Mouse (Mus musculus): ENCODE measurements around the gene Mrpl33. TPM values are rescaled to one million over a fixed set of nuclear protein-coding genes. Genes with fewer than 3 reads are reported as not detected.
A peak's percentile ranks its signal among the peaks of the same experiment; 100 is the strongest.

The Mrpl33 gene
- total and polyA plus RNA-seq, 3 experiments, result 5.0 to 172 (median 102) TPM

DNA sequence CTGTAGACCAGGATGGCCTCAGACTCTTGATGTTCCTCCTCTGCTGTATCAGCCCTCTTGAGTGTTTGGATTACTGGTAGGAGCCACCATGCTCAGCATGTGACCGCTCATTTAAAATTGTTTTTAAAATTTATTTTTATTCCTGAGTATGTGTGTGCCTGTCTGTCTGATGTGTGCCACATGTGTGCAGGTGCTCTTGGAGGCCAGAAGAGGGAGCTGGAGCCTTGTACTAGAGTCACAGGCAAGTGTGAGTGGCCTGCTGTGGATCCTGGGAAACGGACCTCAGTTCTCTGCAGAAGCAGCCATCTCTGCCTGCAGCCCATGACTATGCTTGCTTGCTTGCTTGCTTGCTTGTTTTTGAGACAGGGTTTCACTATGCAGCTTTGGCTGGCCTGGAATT is 2.4 kb downstream of the Mrpl33 start:
- DNase-seq (ENCODE audit: low spot score), result no peak
- no peak for ATAC-seq (ENCODE audit: extremely low read depth, insufficient number of reproducible peaks, low FRiP score, poor library complexity, severe bottlenecking)

DNA sequence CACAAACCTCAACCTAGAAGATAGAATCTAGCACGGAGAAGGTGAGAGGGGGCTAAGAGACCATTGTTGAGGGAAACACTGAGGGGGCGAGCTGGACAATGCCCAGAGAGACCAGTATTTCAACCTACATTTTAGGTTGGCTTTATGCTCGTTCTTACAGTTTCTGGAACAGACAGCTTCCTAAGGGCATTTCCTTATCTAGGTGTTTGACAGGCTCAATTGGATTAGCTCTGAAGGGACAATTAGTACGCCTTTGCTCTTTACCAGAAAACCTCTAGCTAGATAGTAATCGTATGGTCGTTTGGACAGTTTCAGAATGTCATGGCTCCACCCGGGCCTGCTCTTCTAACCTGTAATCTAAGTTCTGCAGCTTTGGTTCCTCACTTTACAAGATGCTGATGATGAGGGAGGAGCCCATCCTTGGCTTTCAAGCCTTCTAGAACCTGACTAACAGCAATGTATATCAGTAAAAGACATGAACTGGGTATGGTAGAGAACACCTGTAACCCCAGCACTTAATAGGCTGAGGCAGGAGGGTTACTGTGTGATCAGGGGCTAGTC is 4.5 kb downstream of the Mrpl33 start:
- peaks cover 32% of the 10 kb centered on the region for H3K36me3 ChIP-seq (replicated peaks)
- DNase-seq (ENCODE audit: low spot score), result no peak
- no peaks in the 10 kb centered on the region for H3K9me3 ChIP-seq (replicated peaks)
- TF ChIP-seq GATA2 (IDR thresholded peaks at IDR 0.05; ENCODE audit: borderline replicate concordance, low read depth, low read length), result no peak
- TF ChIP-seq TAL1 (conservative IDR thresholded peaks at IDR 0.05; ENCODE audit: low read depth, low read length), result no peak
- TF ChIP-seq POLR2AphosphoS5 (IDR thresholded peaks at IDR 0.05; ENCODE audit: insufficient replicate concordance, low read depth, low read length), result no peak
- no peak for TF ChIP-seq GATA1 (IDR thresholded peaks at IDR 0.05; ENCODE audit: borderline replicate concordance, low read length)
- TF ChIP-seq CTCF (IDR thresholded peaks at IDR 0.05; ENCODE audit: low read depth, low read length), result no peak
- peaks cover 42% of the 10 kb centered on the region for H3K4me1 ChIP-seq (ENCODE audit: insufficient read depth, low read depth, low read length)
- no peak overlapping the region for H3K4me3 ChIP-seq (ENCODE audit: low read depth, low read length)
- H3K27me3 ChIP-seq (ENCODE audit: insufficient read depth, low read length), result no peaks in the 10 kb centered on the region; the same call in 1 of the 2 replicates
- ATAC-seq (ENCODE audit: extremely low read depth, insufficient number of reproducible peaks, low FRiP score, poor library complexity, severe bottlenecking), result no peak

More for the DNA sequence above, 2.4 kb downstream of the Mrpl33 start:
- Histone ChIP-seq H3K4me1 (ENCODE audit: insufficient read depth, low read depth, low read length) (peaks cover 47% of the 10 kb centered on the region), H3K9me3 (replicated peaks) (no peaks in the 10 kb centered on the region), H3K4me3 (ENCODE audit: low read depth, low read length) (no peak overlapping the region), H3K27me3 (ENCODE audit: insufficient read depth, low read length) (no peaks in the 10 kb centered on the region; the same call in 1 of the 2 replicates), H3K36me3 (replicated peaks) (peaks cover 25% of the 10 kb centered on the region)
- TF ChIP-seq GATA2 (IDR thresholded peaks at IDR 0.05; ENCODE audit: borderline replicate concordance, low read depth, low read length), result no peak
- no peak for TF ChIP-seq CTCF (IDR thresholded peaks at IDR 0.05; ENCODE audit: low read depth, low read length)
- no peak for TF ChIP-seq POLR2AphosphoS5 (IDR thresholded peaks at IDR 0.05; ENCODE audit: insufficient replicate concordance, low read depth, low read length)
- no peak for TF ChIP-seq GATA1 (IDR thresholded peaks at IDR 0.05; ENCODE audit: borderline replicate concordance, low read length)
- no peak for TF ChIP-seq TAL1 (conservative IDR thresholded peaks at IDR 0.05; ENCODE audit: low read depth, low read length)

DNA sequence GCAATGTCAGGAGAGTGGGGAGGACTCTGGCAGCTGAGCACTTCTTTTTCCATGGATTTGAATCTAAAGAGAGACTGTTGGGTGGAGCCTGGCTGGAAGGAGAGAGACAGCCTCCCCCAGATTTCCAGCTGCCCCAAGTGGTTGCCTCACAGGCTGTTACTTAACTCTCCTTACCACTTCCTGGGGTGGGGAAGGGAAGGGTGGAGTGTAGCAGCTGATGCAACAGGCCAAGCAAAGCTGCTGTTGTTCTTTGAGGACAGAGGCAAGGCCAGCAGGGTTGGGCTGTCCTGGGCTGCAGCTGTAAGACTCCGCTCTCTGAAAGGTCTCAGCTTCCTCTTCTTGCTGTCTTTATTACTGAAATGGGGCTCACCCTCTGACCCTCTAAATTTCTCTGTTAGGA is 5.6 kb downstream of the Mrpl33 start:
- ATAC-seq (ENCODE audit: extremely low read depth, insufficient number of reproducible peaks, low FRiP score, poor library complexity, severe bottlenecking) (peak; percentile 60), DNase-seq (ENCODE audit: low spot score) (peak; percentile 68)
- H3K27me3 ChIP-seq (ENCODE audit: insufficient read depth, low read length), result no peaks in the 10 kb centered on the region
- H3K4me1 ChIP-seq (ENCODE audit: insufficient read depth, low read depth, low read length), result peaks cover 30% of the 10 kb centered on the region
- H3K9me3 ChIP-seq (replicated peaks), result no peaks in the 10 kb centered on the region
- peaks cover 38% of the 10 kb centered on the region for H3K36me3 ChIP-seq (replicated peaks)
- peak overlapping the region; percentile 34; the same call in 1 of the 2 replicates for H3K4me3 ChIP-seq (ENCODE audit: low read depth, low read length)
- TF ChIP-seq POLR2AphosphoS5 (IDR thresholded peaks at IDR 0.05; ENCODE audit: insufficient replicate concordance, low read depth, low read length) (no peak), TAL1 (conservative IDR thresholded peaks at IDR 0.05; ENCODE audit: low read depth, low read length) (no peak), GATA1 (IDR thresholded peaks at IDR 0.05; ENCODE audit: borderline replicate concordance, low read length) (no peak), CTCF (IDR thresholded peaks at IDR 0.05; ENCODE audit: low read depth, low read length) (no peak), GATA2 (IDR thresholded peaks at IDR 0.05; ENCODE audit: borderline replicate concordance, low read depth, low read length) (no peak)

DNA sequence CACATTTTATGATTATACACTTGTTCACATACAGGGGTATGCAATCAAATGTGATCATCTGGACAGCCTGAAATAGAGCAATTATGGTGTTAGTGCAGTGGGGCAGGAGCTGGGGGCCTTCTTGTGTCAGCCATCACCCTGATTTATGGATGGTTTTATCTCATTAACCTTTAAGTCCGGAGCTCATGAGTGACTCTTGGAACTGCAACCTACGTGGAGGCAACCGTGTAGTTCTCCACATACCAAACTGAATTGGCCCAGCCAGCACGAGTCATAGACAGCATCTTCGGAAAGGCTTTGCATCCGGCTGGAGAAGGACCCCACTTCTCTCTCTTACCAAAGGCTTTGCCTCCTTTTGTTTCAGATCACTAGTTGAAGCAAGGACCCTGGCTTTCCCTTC is 7.0 kb downstream of the Mrpl33 start:
- no peak for TF ChIP-seq GATA2 (IDR thresholded peaks at IDR 0.05; ENCODE audit: borderline replicate concordance, low read depth, low read length)
- TF ChIP-seq GATA1 (IDR thresholded peaks at IDR 0.05; ENCODE audit: borderline replicate concordance, low read length), result no peak
- no peak for TF ChIP-seq POLR2AphosphoS5 (IDR thresholded peaks at IDR 0.05; ENCODE audit: insufficient replicate concordance, low read depth, low read length)
- TF ChIP-seq CTCF (IDR thresholded peaks at IDR 0.05; ENCODE audit: low read depth, low read length), result no peak
- no peak for TF ChIP-seq TAL1 (conservative IDR thresholded peaks at IDR 0.05; ENCODE audit: low read depth, low read length)
- ATAC-seq (ENCODE audit: extremely low read depth, insufficient number of reproducible peaks, low FRiP score, poor library complexity, severe bottlenecking), result no peak
- Histone ChIP-seq H3K36me3 (replicated peaks) (peaks cover 44% of the 10 kb centered on the region), H3K4me3 (ENCODE audit: low read depth, low read length) (no peak overlapping the region), H3K9me3 (replicated peaks) (no peaks in the 10 kb centered on the region), H3K4me1 (ENCODE audit: insufficient read depth, low read depth, low read length) (peaks cover 30% of the 10 kb centered on the region), H3K27me3 (ENCODE audit: insufficient read depth, low read length) (no peaks in the 10 kb centered on the region)
- DNase-seq (ENCODE audit: low spot score), result no peak

DNA sequence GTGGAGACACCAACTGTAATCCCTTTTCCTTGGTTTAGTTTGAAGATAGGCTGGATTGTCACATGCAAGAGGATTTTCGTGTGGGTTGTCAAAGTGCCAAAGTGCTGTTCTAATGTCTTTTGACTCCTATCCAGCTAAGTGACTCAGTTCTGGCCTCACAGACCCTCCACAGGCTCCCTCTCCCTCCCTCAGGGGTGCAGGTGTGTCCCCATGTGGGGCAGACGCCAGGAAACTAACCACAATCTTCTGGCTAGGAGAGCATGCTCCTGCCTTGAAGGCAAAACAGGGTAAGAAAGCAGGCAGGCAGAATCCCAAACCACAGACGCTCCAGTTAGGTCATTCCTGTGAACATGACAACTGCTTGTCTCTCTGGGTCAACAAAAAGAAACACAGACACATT is 9.4 kb downstream of the Mrpl33 start:
- Histone ChIP-seq H3K9me3 (replicated peaks) (no peaks in the 10 kb centered on the region), H3K27me3 (ENCODE audit: insufficient read depth, low read length) (no peaks in the 10 kb centered on the region), H3K4me3 (ENCODE audit: low read depth, low read length) (no peak overlapping the region), H3K36me3 (replicated peaks) (peaks cover 40% of the 10 kb centered on the region), H3K4me1 (ENCODE audit: insufficient read depth, low read depth, low read length) (peaks cover 26% of the 10 kb centered on the region)
- TF ChIP-seq POLR2AphosphoS5 (IDR thresholded peaks at IDR 0.05; ENCODE audit: insufficient replicate concordance, low read depth, low read length), result no peak
- TF ChIP-seq GATA2 (IDR thresholded peaks at IDR 0.05; ENCODE audit: borderline replicate concordance, low read depth, low read length), result no peak
- TF ChIP-seq CTCF (IDR thresholded peaks at IDR 0.05; ENCODE audit: low read depth, low read length), result no peak
- ATAC-seq (ENCODE audit: extremely low read depth, insufficient number of reproducible peaks, low FRiP score, poor library complexity, severe bottlenecking), result no peak
- DNase-seq (ENCODE audit: low spot score), result no peak

- Histone ChIP-seq H3K4me1 (ENCODE audit: insufficient read depth, low read depth, low read length) (peaks cover 22% of the 10 kb centered on the region), H3K9me3 (replicated peaks) (no peaks in the 10 kb centered on the region), H3K27me3 (ENCODE audit: insufficient read depth, low read length) (no peaks in the 10 kb centered on the region), H3K36me3 (replicated peaks) (peaks cover 42% of the 10 kb centered on the region), H3K4me3 (ENCODE audit: low read depth, low read length) (no peak overlapping the region)
- no peak for ATAC-seq (ENCODE audit: extremely low read depth, insufficient number of reproducible peaks, low FRiP score, poor library complexity, severe bottlenecking)
- TF ChIP-seq CTCF (IDR thresholded peaks at IDR 0.05; ENCODE audit: low read depth, low read length) (no peak), GATA2 (IDR thresholded peaks at IDR 0.05; ENCODE audit: borderline replicate concordance, low read depth, low read length) (no peak), POLR2AphosphoS5 (IDR thresholded peaks at IDR 0.05; ENCODE audit: insufficient replicate concordance, low read depth, low read length) (no peak), TAL1 (conservative IDR thresholded peaks at IDR 0.05; ENCODE audit: low read depth, low read length) (no peak), GATA1 (IDR thresholded peaks at IDR 0.05; ENCODE audit: borderline replicate concordance, low read length) (no peak)
- no peak for DNase-seq (ENCODE audit: low spot score)
Observed at GRCm38 (mm10) chr5:31610376-31611086, 13.8 kb downstream of the Mrpl33 start.
